Mouse (Mus musculus) testis, adult 2 months (tissue): Measurements from ENCODE around the gene Tceal3.
"Not testable (repeated sequence)": the region's sequence is repeated elsewhere in the genome, so short reads cannot be mapped to it uniquely, and the experiment has no call there.

Experiments used
- CTCF ChIP-seq: fragments of 200-500 bp; IDR thresholded peaks from 2 replicates; pipeline ENCODE4 v1.5.1; 2012; ENCODE audit warnings: low read depth, mild to moderate bottlenecking, inconsistent platforms, low read length, moderate library complexity; ENCODE audit not compliant: control insufficient read depth, insufficient read depth, insufficient replicate concordance
- POLR2A ChIP-seq: fragments of 200-500 bp; IDR thresholded peaks from 2 replicates; pipeline ENCODE4 v1.6.1; 2012; ENCODE audit warnings: low read depth, mild to moderate bottlenecking, inconsistent platforms, low read length, moderate library complexity; ENCODE audit not compliant: control insufficient read depth

DNA sequence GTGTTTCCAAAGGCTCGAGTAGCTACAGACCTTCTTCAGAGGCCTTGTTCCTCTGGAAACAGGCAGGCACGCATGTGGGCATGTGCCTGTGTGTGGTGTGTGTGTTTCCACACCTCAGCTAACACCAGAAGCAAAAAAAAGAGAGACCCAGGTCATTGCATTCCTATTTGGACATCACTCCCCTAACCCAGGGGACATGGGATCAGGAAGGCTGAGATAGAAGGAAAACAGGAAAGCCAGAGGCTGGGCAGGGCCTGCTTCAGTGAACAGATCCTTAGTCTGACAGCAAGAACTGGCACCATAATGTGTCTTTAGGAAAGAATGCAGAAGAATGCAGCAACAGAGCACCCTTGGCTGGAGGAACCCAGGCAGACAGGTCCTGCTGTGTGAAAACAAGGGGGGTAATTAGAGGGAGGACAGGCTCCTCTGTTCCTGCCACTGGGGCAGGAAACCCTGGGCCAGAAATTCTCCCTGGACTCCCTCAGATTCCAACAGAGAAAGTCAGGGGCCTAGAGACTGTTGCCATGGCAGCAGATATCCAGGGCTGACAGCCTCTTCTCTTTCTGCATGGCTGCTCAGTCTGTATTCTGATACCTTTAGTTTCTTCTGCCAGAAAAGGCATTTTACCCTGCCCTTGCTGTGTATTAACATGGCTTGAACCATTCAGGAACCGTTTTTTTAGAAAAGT is 101.1 kb downstream of the Tceal3 start:
- not testable (repeated sequence) for TF ChIP-seq POLR2A, CTCF
